Mouse (Mus musculus): ENCODE results near the gene Rit1. TPM values are rescaled to one million over a fixed set of nuclear protein-coding genes. Genes with fewer than 3 reads are reported as not detected.
"Not testable (repeated sequence)": the region's sequence is repeated elsewhere in the genome, so short reads cannot be mapped to it uniquely, and the experiment has no call there.

Gene Rit1
- polyA plus RNA-seq, 1 experiment from 2014 or later: 49.7 TPM

DNA sequence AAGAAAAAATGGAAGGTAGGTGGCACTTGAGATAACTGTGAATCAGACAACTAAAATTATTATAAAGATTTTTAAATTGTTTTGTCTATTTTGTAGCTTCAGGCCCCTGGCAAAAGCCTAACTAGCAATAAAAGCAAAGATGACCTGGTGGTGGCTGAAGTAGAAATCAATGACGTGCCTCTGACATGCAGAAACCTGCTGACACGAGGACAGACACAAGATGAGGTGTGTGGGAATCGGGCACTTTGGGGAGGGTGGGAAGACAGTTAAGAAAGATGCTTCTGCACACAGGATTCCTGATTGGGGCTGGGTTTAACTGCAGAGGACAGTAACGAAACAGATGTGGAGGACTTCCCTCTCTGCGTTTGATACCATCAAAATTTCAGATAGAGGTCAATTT lies 27.6 kb upstream of the Rit1 start:
- Histone ChIP-seq H3K4me3 (ENCODE audit: low read depth, low read length) (no peak overlapping the region), H3K36me3 (ENCODE audit: control insufficient read depth, insufficient read depth, low read length) (peaks cover 37% of the 10 kb centered on the region), H3K9me3 (replicated peaks; ENCODE audit: control insufficient read depth, low read length) (no peaks in the 10 kb centered on the region), H3K27me3 (ENCODE audit: control insufficient read depth, insufficient read depth, low read length) (no peaks in the 10 kb centered on the region), H3K4me2 (no peak overlapping the region), H3K9ac (ENCODE audit: low read depth, low read length) (no peak overlapping the region), H3K27ac (ENCODE audit: low read depth, low read length) (no peak overlapping the region), H3K4me1 (ENCODE audit: control insufficient read depth, insufficient read depth, low read length) (peaks cover 8% of the 10 kb centered on the region)
- WGBS (ENCODE audit: insufficient replicate concordance): 87% methylated on average over 5 of the region's 5 CpGs
- ATAC-seq (replicated peaks; ENCODE audit: insufficient number of reproducible peaks, low FRiP score, low TSS enrichment): no peak

- Histone ChIP-seq H3K9me3 (replicated peaks; ENCODE audit: control insufficient read depth, low read length) (no peaks in the 10 kb centered on the region), H3K36me3 (ENCODE audit: control insufficient read depth, insufficient read depth, low read length) (peaks cover 55% of the 10 kb centered on the region), H3K4me1 (ENCODE audit: control insufficient read depth, insufficient read depth, low read length) (peaks cover under 1% of the 10 kb centered on the region; the same call in 1 of the 2 replicates), H3K4me2 (no peak overlapping the region), H3K9ac (ENCODE audit: low read depth, low read length) (no peak overlapping the region), H3K4me3 (ENCODE audit: low read depth, low read length) (no peak overlapping the region), H3K27me3 (ENCODE audit: control insufficient read depth, insufficient read depth, low read length) (no peaks in the 10 kb centered on the region), H3K27ac (ENCODE audit: low read depth, low read length) (no peak overlapping the region)
- ATAC-seq (replicated peaks; ENCODE audit: insufficient number of reproducible peaks, low FRiP score, low TSS enrichment): no peak
These were observed 21.1 kb upstream of the Rit1 start for GRCm38 (mm10) chr3:88695545-88695944.

- Histone ChIP-seq H3K9ac (ENCODE audit: low read depth, low read length) (no peak overlapping the region), H3K36me3 (ENCODE audit: control insufficient read depth, insufficient read depth, low read length) (peaks cover 51% of the 10 kb centered on the region), H3K9me3 (replicated peaks; ENCODE audit: control insufficient read depth, low read length) (no peaks in the 10 kb centered on the region), H3K27ac (ENCODE audit: low read depth, low read length) (no peak overlapping the region), H3K4me3 (ENCODE audit: low read depth, low read length) (no peak overlapping the region), H3K4me2 (no peak overlapping the region), H3K4me1 (ENCODE audit: control insufficient read depth, insufficient read depth, low read length) (peaks cover 2% of the 10 kb centered on the region; the same call in 1 of the 2 replicates), H3K27me3 (ENCODE audit: control insufficient read depth, insufficient read depth, low read length) (no peaks in the 10 kb centered on the region)
- WGBS (ENCODE audit: insufficient replicate concordance): 95% methylated on average over 1 of the region's 1 CpGs
- ATAC-seq (replicated peaks; ENCODE audit: insufficient number of reproducible peaks, low FRiP score, low TSS enrichment): no peak
These were observed 18.6 kb upstream of the Rit1 start for GRCm38 (mm10) chr3:88698051-88698450.

DNA sequence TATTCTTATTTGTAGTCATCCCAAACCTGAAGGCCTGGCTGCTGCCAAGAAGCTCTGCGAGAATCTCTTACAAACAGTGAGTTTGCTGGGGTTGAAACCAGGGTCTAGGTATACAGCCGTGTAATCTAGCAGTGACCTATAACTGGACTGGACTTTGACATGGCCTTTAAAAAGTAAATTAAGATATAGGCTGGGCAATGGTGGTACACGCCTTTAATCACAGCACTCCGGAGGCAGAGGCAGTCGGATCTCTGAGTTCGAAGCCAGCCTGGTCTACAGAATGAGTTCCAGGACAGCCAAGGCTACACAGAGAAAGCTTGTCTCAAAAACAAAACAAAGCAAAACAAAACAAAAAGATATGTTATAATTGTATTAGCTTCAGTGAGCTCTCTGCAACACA lies 17.8 kb upstream of the Rit1 start:
- H3K36me3 ChIP-seq (ENCODE audit: control insufficient read depth, insufficient read depth, low read length): peaks cover 46% of the 10 kb centered on the region
- ATAC-seq (replicated peaks; ENCODE audit: insufficient number of reproducible peaks, low FRiP score, low TSS enrichment): no peak
- H3K27me3 ChIP-seq (ENCODE audit: control insufficient read depth, insufficient read depth, low read length): no peaks in the 10 kb centered on the region
- H3K9me3 ChIP-seq (replicated peaks; ENCODE audit: control insufficient read depth, low read length): no peaks in the 10 kb centered on the region
- WGBS (ENCODE audit: insufficient replicate concordance): 88% methylated on average over 6 of the region's 6 CpGs
- peaks cover 2% of the 10 kb centered on the region; the same call in 1 of the 2 replicates for H3K4me1 ChIP-seq (ENCODE audit: control insufficient read depth, insufficient read depth, low read length)
- no peak overlapping the region for H3K4me3 ChIP-seq (ENCODE audit: low read depth, low read length)
- no peak overlapping the region for H3K27ac ChIP-seq (ENCODE audit: low read depth, low read length)
- no peak overlapping the region for H3K4me2 ChIP-seq
- no peak overlapping the region for H3K9ac ChIP-seq (ENCODE audit: low read depth, low read length)

DNA sequence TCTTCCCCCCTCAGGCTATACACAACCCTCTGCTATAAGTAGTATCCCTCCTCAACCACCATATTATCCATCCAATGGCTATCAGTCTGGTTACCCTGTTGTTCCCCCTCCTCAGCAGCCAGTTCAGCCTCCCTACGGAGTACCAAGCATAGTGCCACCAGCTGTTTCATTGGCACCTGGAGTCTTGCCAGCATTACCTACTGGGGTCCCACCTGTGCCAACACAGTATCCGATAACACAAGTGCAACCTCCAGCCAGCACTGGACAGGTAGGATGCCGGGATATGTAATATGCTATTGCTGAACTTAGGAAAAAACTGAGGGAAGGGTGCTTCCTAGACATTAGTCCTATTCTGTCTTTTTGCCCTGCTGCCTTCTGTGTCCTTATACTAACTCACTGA lies 16.4 kb upstream of the Rit1 start:
- 93% methylated on average over 3 of the region's 3 CpGs for WGBS (ENCODE audit: insufficient replicate concordance)
- H3K4me2 ChIP-seq: no peak overlapping the region
- peaks cover 43% of the 10 kb centered on the region for H3K36me3 ChIP-seq (ENCODE audit: control insufficient read depth, insufficient read depth, low read length)
- peaks cover 2% of the 10 kb centered on the region; the same call in 1 of the 2 replicates for H3K4me1 ChIP-seq (ENCODE audit: control insufficient read depth, insufficient read depth, low read length)
- no peak for ATAC-seq (replicated peaks; ENCODE audit: insufficient number of reproducible peaks, low FRiP score, low TSS enrichment)
- no peak overlapping the region for H3K4me3 ChIP-seq (ENCODE audit: low read depth, low read length)
- no peaks in the 10 kb centered on the region for H3K9me3 ChIP-seq (replicated peaks; ENCODE audit: control insufficient read depth, low read length)
- no peaks in the 10 kb centered on the region for H3K27me3 ChIP-seq (ENCODE audit: control insufficient read depth, insufficient read depth, low read length)
- no peak overlapping the region for H3K27ac ChIP-seq (ENCODE audit: low read depth, low read length)
- no peak overlapping the region for H3K9ac ChIP-seq (ENCODE audit: low read depth, low read length)

GRCm38 (mm10) chr3:88701222-88701621 lies 15.4 kb upstream of the Rit1 start:
- no peak overlapping the region for H3K27ac ChIP-seq (ENCODE audit: low read depth, low read length)
- H3K9ac ChIP-seq (ENCODE audit: low read depth, low read length): no peak overlapping the region
- WGBS (ENCODE audit: insufficient replicate concordance): 51% methylated on average over 3 of the region's 3 CpGs
- no peak for ATAC-seq (replicated peaks; ENCODE audit: insufficient number of reproducible peaks, low FRiP score, low TSS enrichment)
- no peak overlapping the region for H3K4me2 ChIP-seq
- no peak overlapping the region for H3K4me3 ChIP-seq (ENCODE audit: low read depth, low read length)
- peaks cover 2% of the 10 kb centered on the region; the same call in 1 of the 2 replicates for H3K4me1 ChIP-seq (ENCODE audit: control insufficient read depth, insufficient read depth, low read length)
- no peaks in the 10 kb centered on the region for H3K9me3 ChIP-seq (replicated peaks; ENCODE audit: control insufficient read depth, low read length)
- no peaks in the 10 kb centered on the region for H3K27me3 ChIP-seq (ENCODE audit: control insufficient read depth, insufficient read depth, low read length)
- peaks cover 43% of the 10 kb centered on the region for H3K36me3 ChIP-seq (ENCODE audit: control insufficient read depth, insufficient read depth, low read length)

DNA sequence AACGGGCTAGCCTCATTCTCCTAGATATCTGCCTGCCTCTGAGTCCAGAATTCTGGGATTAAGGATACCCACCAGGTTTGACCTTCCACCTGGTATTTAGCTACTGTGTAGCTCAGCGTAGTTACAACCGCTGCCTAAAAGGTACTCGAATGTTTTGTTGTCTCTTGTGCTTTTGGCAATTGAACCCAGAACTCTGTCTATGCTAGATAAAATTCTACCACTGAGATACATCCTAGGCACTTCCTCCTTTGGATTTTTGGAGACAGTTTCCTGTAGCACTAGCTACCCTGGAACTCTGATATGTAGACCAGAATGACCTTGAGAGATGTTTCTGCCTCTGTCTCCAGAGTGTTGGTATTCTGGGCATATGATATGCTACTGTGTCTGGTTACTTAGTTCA lies 2.9 kb upstream of the Rit1 start:
- Histone ChIP-seq H3K4me2 (no peak overlapping the region), H3K27me3 (ENCODE audit: control insufficient read depth, insufficient read depth, low read length) (no peaks in the 10 kb centered on the region), H3K4me1 (ENCODE audit: control insufficient read depth, insufficient read depth, low read length) (peaks cover 10% of the 10 kb centered on the region), H3K9me3 (replicated peaks; ENCODE audit: control insufficient read depth, low read length) (no peaks in the 10 kb centered on the region), H3K9ac (ENCODE audit: low read depth, low read length) (no peak overlapping the region), H3K4me3 (ENCODE audit: low read depth, low read length) (no peak overlapping the region), H3K36me3 (ENCODE audit: control insufficient read depth, insufficient read depth, low read length) (peaks cover 33% of the 10 kb centered on the region), H3K27ac (ENCODE audit: low read depth, low read length) (no peak overlapping the region)
- 86% methylated on average over 4 of the region's 4 CpGs for WGBS (ENCODE audit: insufficient replicate concordance)
- no peak for ATAC-seq (replicated peaks; ENCODE audit: insufficient number of reproducible peaks, low FRiP score, low TSS enrichment)

GRCm38 (mm10) chr3:88714725-88715124 lies 1.9 kb upstream of the Rit1 start:
- ATAC-seq (replicated peaks; ENCODE audit: insufficient number of reproducible peaks, low FRiP score, low TSS enrichment): no peak
- peaks cover 29% of the 10 kb centered on the region for H3K36me3 ChIP-seq (ENCODE audit: control insufficient read depth, insufficient read depth, low read length)
- WGBS (ENCODE audit: insufficient replicate concordance): 71% methylated on average over 2 of the region's 2 CpGs

DNA sequence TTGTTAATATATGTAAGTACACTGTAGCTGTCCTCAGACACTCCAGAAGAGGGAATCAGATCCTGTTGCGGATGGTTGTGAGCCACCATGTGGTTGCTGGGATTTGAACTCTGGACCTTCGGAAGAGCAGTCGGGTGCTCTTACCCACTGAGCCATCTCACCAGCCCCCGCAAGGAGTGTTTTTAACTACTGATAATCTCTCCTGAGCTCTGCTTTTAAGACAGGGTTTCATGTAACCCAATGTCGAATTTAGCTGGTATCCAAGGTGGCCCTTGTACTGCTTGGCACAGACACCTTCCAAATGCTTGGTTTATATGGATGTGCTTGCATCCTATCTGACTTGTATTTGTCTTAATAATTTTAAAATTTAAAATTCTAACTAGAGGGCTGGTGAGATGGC lies 922 bp upstream of the Rit1 start:
- H3K36me3 ChIP-seq (ENCODE audit: control insufficient read depth, insufficient read depth, low read length): peaks cover 28% of the 10 kb centered on the region
- peaks cover 22% of the 10 kb centered on the region for H3K4me1 ChIP-seq (ENCODE audit: control insufficient read depth, insufficient read depth, low read length)
- 81% methylated on average over 5 of the region's 5 CpGs for WGBS (ENCODE audit: insufficient replicate concordance)

More at GRCm38 (mm10) chr3:88714725-88715124, 1.9 kb upstream of the Rit1 start:
- Histone ChIP-seq H3K27ac (ENCODE audit: low read depth, low read length) (no peak overlapping the region), H3K4me2 (no peak overlapping the region), H3K4me1 (ENCODE audit: control insufficient read depth, insufficient read depth, low read length) (peaks cover 20% of the 10 kb centered on the region), H3K4me3 (ENCODE audit: low read depth, low read length) (no peak overlapping the region), H3K9ac (ENCODE audit: low read depth, low read length) (no peak overlapping the region), H3K9me3 (replicated peaks; ENCODE audit: control insufficient read depth, low read length) (no peaks in the 10 kb centered on the region), H3K27me3 (ENCODE audit: control insufficient read depth, insufficient read depth, low read length) (no peaks in the 10 kb centered on the region)

More for the DNA sequence above, 922 bp upstream of the Rit1 start:
- H3K9me3 ChIP-seq (replicated peaks; ENCODE audit: control insufficient read depth, low read length); H3K4me3 ChIP-seq (ENCODE audit: low read depth, low read length); H3K4me2 ChIP-seq; H3K27ac ChIP-seq (ENCODE audit: low read depth, low read length); ATAC-seq (replicated peaks; ENCODE audit: insufficient number of reproducible peaks, low FRiP score, low TSS enrichment); H3K27me3 ChIP-seq (ENCODE audit: control insufficient read depth, insufficient read depth, low read length); H3K9ac ChIP-seq (ENCODE audit: low read depth, low read length): not testable (repeated sequence)
